Mouse (Mus musculus) NIH3T3 (cell line): ENCODE measurements around the gene Pkp4.

Source experiments
- DNase-seq: peaks from one replicate; pipeline ENCODE4 v3.0.0-alpha.2; 2012; ENCODE audit warnings: low read depth

Gene Pkp4

GRCm38 (mm10) chr2:59184107-59185064, 23.7 kb downstream of the Pkp4 start:
- no peak for DNase-seq

GRCm38 (mm10) chr2:59186122-59186521, 25.5 kb downstream of the Pkp4 start:
- DNase-seq, result no peak

GRCm38 (mm10) chr2:59186966-59187365, 26.3 kb downstream of the Pkp4 start:
- no peak for DNase-seq

GRCm38 (mm10) chr2:59188306-59188705, 27.7 kb downstream of the Pkp4 start:
- no peak for DNase-seq

- no peak for DNase-seq
These were observed 29.1 kb downstream of the Pkp4 start for GRCm38 (mm10) chr2:59189661-59190185.

- no peak for DNase-seq
These were observed 29.5 kb downstream of the Pkp4 start for GRCm38 (mm10) chr2:59190186-59190585.

GRCm38 (mm10) chr2:59191466-59191865, 30.8 kb downstream of the Pkp4 start:
- peak; percentile 26 for DNase-seq

- peak; percentile 40 for DNase-seq
These were observed 32.5 kb downstream of the Pkp4 start for GRCm38 (mm10) chr2:59193117-59193516.

GRCm38 (mm10) chr2:59197156-59197555, 36.5 kb downstream of the Pkp4 start:
- no peak for DNase-seq

- DNase-seq, result peak; percentile 29
These were observed 38.9 kb downstream of the Pkp4 start for GRCm38 (mm10) chr2:59199476-59199976.

- DNase-seq, result no peak
These were observed 39.9 kb downstream of the Pkp4 start for GRCm38 (mm10) chr2:59200511-59200910.

GRCm38 (mm10) chr2:59202930-59203329, 42.3 kb downstream of the Pkp4 start:
- DNase-seq, result peak; percentile 28

GRCm38 (mm10) chr2:59203627-59204425, 43.2 kb downstream of the Pkp4 start:
- DNase-seq, result no peak

- no peak for DNase-seq
These were observed 44.4 kb downstream of the Pkp4 start for GRCm38 (mm10) chr2:59205092-59205491.

- no peak for DNase-seq
These were observed 45.5 kb downstream of the Pkp4 start for GRCm38 (mm10) chr2:59206190-59206589.

GRCm38 (mm10) chr2:59207240-59207639, 46.6 kb downstream of the Pkp4 start:
- DNase-seq, result peak; percentile 26

- no peak for DNase-seq
These were observed 47.1 kb downstream of the Pkp4 start for GRCm38 (mm10) chr2:59207725-59208124.

GRCm38 (mm10) chr2:59208276-59208675, 47.6 kb downstream of the Pkp4 start:
- no peak for DNase-seq

- no peak for DNase-seq
These were observed 50.4 kb downstream of the Pkp4 start for GRCm38 (mm10) chr2:59211051-59211450.

- DNase-seq, result no peak
These were observed 51.8 kb downstream of the Pkp4 start for GRCm38 (mm10) chr2:59212430-59212829.

GRCm38 (mm10) chr2:59212846-59213245, 52.2 kb downstream of the Pkp4 start:
- DNase-seq, result no peak

- DNase-seq, result no peak
These were observed 57.3 kb downstream of the Pkp4 start for GRCm38 (mm10) chr2:59217931-59218330.
